Mouse (Mus musculus) central nervous system, embryonic 11.5 days (tissue): ENCODE measurements around the gene Hnrnpul1. TPM values are rescaled to one million over a fixed set of nuclear protein-coding genes. Genes with fewer than 3 reads are reported as not detected.

Experiments
- polyA plus RNA-seq: library from polyadenylated mRNA; depleted of rRNA; stranded (reverse); fragments of >200 nt; gene quantifications from 2 replicates; pipeline ENCODE4 v1.2.3, GENCODE M21; 2012; rRNA removed

Hnrnpul1 gene
- 80.8 and 115 TPM in 2 replicates for polyA plus RNA-seq

GRCm38 (mm10) chr7:25754738-25755467 lies at the start of gene Hnrnpul1:
Gene Hnrnpul1, minus strand, starts transcription at chr7:25754757.

GRCm38 (mm10) chr7:25788220-25789128 lies 33.9 kb upstream of the Hnrnpul1 start, which contains the start of gene Axl:
Gene Axl, minus strand, starts transcription at chr7:25788705.

GRCm38 (mm10) chr7:25718788-25719417 lies 35.7 kb downstream of the Hnrnpul1 start, which contains the start of gene Ccdc97:
Gene Ccdc97, minus strand, starts transcription at chr7:25719088.

GRCm38 (mm10) chr7:25686680-25687531 lies 67.7 kb downstream of the Hnrnpul1 start, which contains the start of gene Tgfb1:
Gene Tgfb1, plus strand, starts transcription at chr7:25687002.

DNA sequence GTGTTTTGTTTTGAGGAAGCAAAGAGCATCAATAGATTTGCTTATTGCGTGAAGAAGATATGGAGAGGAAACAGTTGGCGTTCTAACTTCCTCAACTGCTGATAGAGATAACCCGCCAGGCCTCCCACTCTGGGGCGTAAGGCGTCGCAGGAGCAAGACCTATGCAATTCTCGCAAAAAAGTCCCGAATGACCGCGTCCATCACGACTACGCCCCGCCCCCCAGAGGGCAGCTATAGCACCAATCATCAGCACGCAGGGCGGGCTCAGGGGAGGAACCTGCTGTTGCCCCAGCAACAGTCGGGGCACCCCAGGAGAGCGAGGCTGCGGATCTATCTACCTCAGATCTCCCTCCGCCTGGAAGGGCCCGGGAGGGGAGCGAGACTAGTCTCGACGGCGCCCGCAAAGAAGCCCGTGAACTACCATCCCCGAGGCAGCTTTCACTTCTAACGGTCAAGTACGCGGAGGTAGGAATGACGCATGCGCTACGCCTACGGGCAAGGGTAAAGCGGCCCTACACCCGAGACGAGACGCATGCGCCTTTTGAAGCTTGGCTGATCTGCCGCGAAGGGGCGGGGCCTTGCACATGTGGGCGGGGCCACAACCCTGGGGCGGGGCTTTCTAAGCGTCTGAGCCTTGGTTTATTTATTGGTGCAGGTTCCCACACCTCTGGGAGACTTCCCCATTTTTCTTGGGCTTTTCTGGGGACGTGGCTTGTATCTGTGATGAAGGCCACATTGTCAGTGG lies 73.9 kb downstream of the Hnrnpul1 start, which contains the start of gene B9d2:
B9d2 (plus strand) TSS at position 267 of the 745 bp plus-strand sequence.

DNA sequence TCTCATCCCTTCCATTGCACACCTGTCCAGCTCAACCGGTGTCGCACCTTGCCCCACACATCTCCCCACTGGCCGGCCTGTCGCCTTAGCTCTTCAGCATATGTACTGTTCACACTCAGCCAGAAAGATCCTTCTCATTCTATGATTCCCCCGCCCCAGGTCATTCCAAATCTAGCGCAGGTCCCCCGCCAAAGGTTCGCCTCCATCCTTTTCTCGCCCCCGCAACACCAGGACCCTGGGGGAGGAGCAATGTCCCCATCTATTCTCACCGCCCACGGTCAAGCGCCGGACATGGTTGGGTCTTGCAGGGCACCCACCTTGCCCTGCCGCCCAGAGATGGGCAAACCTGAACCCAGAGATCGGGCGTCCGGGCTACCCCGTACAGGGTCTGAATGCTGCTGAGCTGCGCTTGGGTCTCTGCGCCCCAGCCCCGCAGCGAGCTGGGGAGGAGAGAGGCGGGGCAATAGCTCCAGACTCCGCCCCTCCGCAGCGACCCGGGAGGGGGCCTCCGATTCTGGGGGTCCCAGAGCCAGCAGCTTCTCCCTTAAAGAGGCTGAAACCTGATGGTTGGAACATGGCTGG lies 79.7 kb downstream of the Hnrnpul1 start, which contains the start of gene Tmem91:
Tmem91 (minus strand) TSS at position 448 of the 582 bp plus-strand sequence.

Other genes starting within 250 kb of the Hnrnpul1 start
- gene Ceacam2, start 214.9 kb downstream of the Hnrnpul1 start, polyA plus RNA-seq: not detected in 2 replicates
- gene Erich4, start 138.9 kb downstream of the Hnrnpul1 start, polyA plus RNA-seq: not detected in 2 replicates
- gene Dmac2, start 135.3 kb downstream of the Hnrnpul1 start, polyA plus RNA-seq: 22.3 and 31.2 TPM in 2 replicates
- 1.4 and 1.6 TPM in 2 replicates for gene B3gnt8, start 128.1 kb downstream of the Hnrnpul1 start, polyA plus RNA-seq
- 31.3 and 48.1 TPM in 2 replicates for gene Bckdha, start 95.8 kb downstream of the Hnrnpul1 start, polyA plus RNA-seq
- 45.5 and 45.7 TPM in 2 replicates for gene Exosc5, start 95.6 kb downstream of the Hnrnpul1 start, polyA plus RNA-seq
- gene Tmem91, start 79.6 kb downstream of the Hnrnpul1 start, polyA plus RNA-seq: 0.52 and 0.74 TPM in 2 replicates
- 21.3 and 30.0 TPM in 2 replicates for gene B9d2, start 74.0 kb downstream of the Hnrnpul1 start, polyA plus RNA-seq
- 5.5 and 8.6 TPM in 2 replicates for gene Tgfb1, start 67.8 kb downstream of the Hnrnpul1 start, polyA plus RNA-seq
- gene Ccdc97, start 35.7 kb downstream of the Hnrnpul1 start, polyA plus RNA-seq: 66.6 and 84.8 TPM in 2 replicates
- gene Axl, start 33.9 kb upstream of the Hnrnpul1 start, polyA plus RNA-seq: 22.3 and 32.5 TPM in 2 replicates
- 0.71 and 3.9 TPM in 2 replicates for gene Cyp2s1, start 62.2 kb upstream of the Hnrnpul1 start, polyA plus RNA-seq
- 0.02 TPM in 1 of 2 replicates, not detected in the other for gene Cyp2b10, start 142.9 kb upstream of the Hnrnpul1 start, polyA plus RNA-seq